Mouse (Mus musculus) stomach, postnatal 0 days (tissue): ENCODE data around the gene Lcn2. TPM values are rescaled to one million over a fixed set of nuclear protein-coding genes. Genes with fewer than 3 reads are reported as not detected.

ENCODE experiments used
- ATAC-seq: fragments of 200-750 bp; cut with Nextera tagmentation; 2 replicates; pipeline ENCODE4 v1.8.0; 2017; ENCODE audit not compliant: low FRiP score, low TSS enrichment
- DNase-seq: peaks from one replicate; pipeline ENCODE4 v3.0.0-alpha.2; 2016; ENCODE audit warnings: low spot score
- H3K27ac ChIP-seq: fragments of 300-500 bp; sonication (generic); replicated peaks from 2 replicates; pipeline ENCODE4 v1.5.1; 2014; ENCODE audit warnings: mild to moderate bottlenecking, control low read depth
- H3K27me3 ChIP-seq: fragments of 300-500 bp; sonication (generic); 2 replicates; pipeline ENCODE4 v1.6.1; 2014; ENCODE audit warnings: low read length; ENCODE audit not compliant: control insufficient read depth, insufficient read depth
- H3K36me3 ChIP-seq: fragments of 300-500 bp; sonication (generic); 2 replicates; pipeline ENCODE4 v1.6.1; 2014; ENCODE audit warnings: low read length, mixed read lengths; ENCODE audit not compliant: control insufficient read depth, insufficient read depth
- H3K4me1 ChIP-seq: fragments of 300-500 bp; sonication (generic); replicated peaks from 2 replicates; pipeline ENCODE4 v1.6.1; 2014; ENCODE audit warnings: antibody characterized with exemption; ENCODE audit not compliant: control insufficient read depth, insufficient read depth
- H3K4me2 ChIP-seq: fragments of 300-500 bp; sonication (generic); replicated peaks from 2 replicates; pipeline ENCODE4 v1.6.1; 2014; ENCODE audit warnings: low read depth, mild to moderate bottlenecking, control low read depth, moderate library complexity
- H3K4me3 ChIP-seq: fragments of 300-500 bp; sonication (generic); 2 replicates; pipeline ENCODE4 v1.5.1; 2014; ENCODE audit warnings: low read depth, low read length, control low read depth
- H3K9ac ChIP-seq: fragments of 300-500 bp; sonication (generic); 2 replicates; pipeline ENCODE4 v1.6.1; 2014; ENCODE audit warnings: mild to moderate bottlenecking, low read length, control low read depth, mixed read lengths
- H3K9me3 ChIP-seq: fragments of 300-500 bp; sonication (generic); 2 replicates; pipeline ENCODE4 v1.6.1; 2016; ENCODE audit warnings: low read length; ENCODE audit not compliant: control insufficient read depth
- CTCF ChIP-seq: IDR thresholded peaks from 2 replicates; pipeline ENCODE4 v1.5.1; 2016; ENCODE audit warnings: antibody characterized with exemption, low read depth, mild to moderate bottlenecking, moderate library complexity
- EP300 ChIP-seq: optimal IDR thresholded peaks from 2 replicates; pipeline ENCODE3; 2016; ENCODE audit warnings: antibody characterized with exemption
- WGBS: fragments of 180-500 bp; shearing (Covaris S2); extraction: QIAGEN DNeasy Blood & Tissue Kit; methylation state at CpG from one replicate; pipeline ENCODE4 v1.1.7; 2014; 5-methylcytosine and 5-hydroxymethylcytosine counted together
- polyA plus RNA-seq: library from polyadenylated mRNA; unstranded; fragments of >200 nt; fragmentation: Nextera tagmentation; extraction: Ambion mirVana; gene quantifications from 2 replicates; pipeline ENCODE4 v1.2.1, GENCODE M21; 2015

Gene Lcn2
- 1.8 TPM in 2 replicates for polyA plus RNA-seq

DNA sequence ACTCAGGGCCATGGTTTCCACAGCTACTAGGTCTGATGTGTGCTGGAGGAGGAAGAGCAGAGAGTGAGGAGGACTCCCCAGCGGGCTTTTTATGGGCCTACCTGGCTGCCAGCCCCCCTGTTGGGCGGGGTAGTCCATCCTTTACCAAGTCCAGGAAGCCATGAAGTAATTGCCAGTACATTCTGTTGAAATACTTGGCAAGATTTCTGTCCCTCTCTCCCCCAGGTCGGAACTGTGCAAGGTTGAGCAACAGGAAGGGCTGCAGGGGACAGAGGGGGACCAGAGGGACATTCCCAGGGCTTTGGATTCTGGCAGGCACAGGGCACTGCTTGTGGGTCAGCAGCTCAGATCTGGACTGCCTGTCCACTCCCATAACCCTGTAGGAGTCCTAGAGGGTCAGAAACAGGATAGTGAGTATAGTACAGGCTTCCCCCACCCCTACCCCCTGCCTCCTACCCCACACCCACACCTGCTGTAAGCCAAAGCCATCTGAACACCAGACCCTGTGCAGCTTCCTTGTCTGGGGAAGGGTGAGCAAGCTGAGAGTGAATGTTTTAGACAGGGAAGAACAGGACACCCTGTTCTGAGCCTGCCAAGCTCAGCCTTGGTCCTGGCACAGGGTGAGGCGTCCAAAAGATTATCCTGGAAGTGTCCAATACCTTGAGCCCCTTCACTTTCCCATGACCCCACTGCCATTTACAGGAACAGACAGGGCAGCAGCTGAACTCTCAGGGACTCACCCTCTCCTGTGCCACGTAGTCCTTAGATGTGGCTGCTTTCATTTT, at the start of gene Lcn2:
Lcn2 (minus strand) TSS at position 547 of the 785 bp plus-strand sequence.
- Histone ChIP-seq H3K27ac (no peak within 1 kb of the TSS), H3K27me3 (no peaks in the 10 kb centered on the region), H3K9me3 (no peaks in the 10 kb centered on the region), H3K4me1 (no peaks in the 10 kb centered on the region), H3K4me3 (no peak within 1 kb of the TSS), H3K36me3 (no peaks in the 10 kb centered on the region), H3K4me2 (no peak within 1 kb of the TSS), H3K9ac (0 out of 2 replicates have a peak within 1 kb of the TSS, but pooled peaks have one; percentile 18)
- no peak for TF ChIP-seq CTCF
- TF ChIP-seq EP300, result no peak
- no peak for DNase-seq
- WGBS, result 56% methylated on average over 5 of the region's 5 CpGs
- ATAC-seq, result no peak

DNA sequence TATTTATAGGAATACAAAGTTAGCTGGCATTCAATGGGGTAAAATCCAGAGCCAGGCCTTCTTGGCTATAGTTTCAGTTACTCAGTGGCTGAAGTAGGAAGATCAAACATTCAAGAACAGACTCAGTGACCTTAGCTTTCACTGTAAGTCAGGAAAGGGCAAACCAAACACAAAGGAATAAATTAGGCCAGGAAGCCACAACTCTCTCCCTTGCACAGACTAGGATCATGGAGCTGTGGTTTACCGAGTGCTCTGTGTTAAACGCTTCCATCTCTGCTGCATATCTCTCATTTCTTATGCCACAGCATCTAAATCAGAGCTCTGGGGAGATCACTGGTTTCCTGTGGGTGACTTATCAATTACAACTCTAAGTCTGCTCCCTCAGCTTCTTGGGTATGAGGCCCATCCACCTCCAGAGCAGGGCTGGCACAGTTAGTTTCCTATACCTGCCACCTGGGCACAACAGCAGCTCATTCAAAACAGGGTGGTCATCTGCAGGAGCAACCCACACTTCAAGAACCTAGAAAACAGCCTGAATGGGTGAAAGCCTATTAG, 49.6 kb upstream of the Lcn2 start:
- Histone ChIP-seq H3K27me3 (no peaks in the 10 kb centered on the region), H3K4me3 (no peak overlapping the region), H3K4me2 (no peak overlapping the region), H3K9me3 (no peaks in the 10 kb centered on the region), H3K9ac (peak overlapping the region; percentile 0), H3K4me1 (peaks cover 11% of the 10 kb centered on the region), H3K36me3 (no peaks in the 10 kb centered on the region), H3K27ac (peak overlapping the region; percentile 71)
- 67% methylated on average over 2 of the region's 2 CpGs for WGBS
- DNase-seq (no peak), ATAC-seq (no peak)
- TF ChIP-seq CTCF (no peak), EP300 (no peak)

DNA sequence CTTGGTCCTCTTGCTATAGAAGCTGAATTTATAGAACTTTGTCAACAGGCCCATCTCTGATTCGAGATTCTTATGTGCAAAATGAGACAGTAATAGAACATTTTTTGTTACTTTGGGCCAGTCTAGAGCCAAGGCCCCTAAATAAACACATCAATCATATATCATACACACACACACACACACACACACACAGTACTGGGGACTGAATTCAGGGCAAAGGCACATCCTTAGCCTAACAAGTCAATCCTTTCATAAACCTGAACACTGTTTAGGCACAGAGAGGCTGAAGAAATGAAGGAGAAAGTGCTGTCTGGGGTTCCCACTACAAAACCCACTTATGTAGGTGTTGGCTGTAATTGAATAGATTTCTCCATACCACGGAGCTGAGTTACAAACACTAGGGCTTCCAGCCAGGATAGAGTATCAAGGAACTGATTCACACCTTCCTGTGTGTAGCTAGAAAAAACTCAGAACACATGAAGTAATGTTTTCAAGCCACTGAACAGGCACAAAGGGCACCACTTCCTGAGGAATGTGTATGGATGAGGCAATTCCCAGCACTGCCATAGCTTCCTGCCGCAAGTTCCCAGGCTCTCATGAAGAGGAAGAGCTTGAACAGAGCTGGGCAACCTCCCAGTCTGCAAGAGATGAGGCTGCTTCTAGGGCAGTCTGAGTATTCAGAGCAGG, 48.8 kb upstream of the Lcn2 start:
- no peaks in the 10 kb centered on the region for H3K27me3 ChIP-seq
- H3K36me3 ChIP-seq, result no peaks in the 10 kb centered on the region
- DNase-seq (no peak), ATAC-seq (peak; percentile 78)
- H3K4me3 ChIP-seq, result no peak overlapping the region
- H3K27ac ChIP-seq, result peak overlapping the region; percentile 76
- WGBS, result 45% methylated on average over 3 of the region's 3 CpGs
- H3K9me3 ChIP-seq, result no peaks in the 10 kb centered on the region
- TF ChIP-seq EP300 (no peak), CTCF (no peak)
- peaks cover 11% of the 10 kb centered on the region for H3K4me1 ChIP-seq
- no peak overlapping the region for H3K4me2 ChIP-seq
- H3K9ac ChIP-seq, result no peak overlapping the region; the same call in 1 of the 2 replicates

DNA sequence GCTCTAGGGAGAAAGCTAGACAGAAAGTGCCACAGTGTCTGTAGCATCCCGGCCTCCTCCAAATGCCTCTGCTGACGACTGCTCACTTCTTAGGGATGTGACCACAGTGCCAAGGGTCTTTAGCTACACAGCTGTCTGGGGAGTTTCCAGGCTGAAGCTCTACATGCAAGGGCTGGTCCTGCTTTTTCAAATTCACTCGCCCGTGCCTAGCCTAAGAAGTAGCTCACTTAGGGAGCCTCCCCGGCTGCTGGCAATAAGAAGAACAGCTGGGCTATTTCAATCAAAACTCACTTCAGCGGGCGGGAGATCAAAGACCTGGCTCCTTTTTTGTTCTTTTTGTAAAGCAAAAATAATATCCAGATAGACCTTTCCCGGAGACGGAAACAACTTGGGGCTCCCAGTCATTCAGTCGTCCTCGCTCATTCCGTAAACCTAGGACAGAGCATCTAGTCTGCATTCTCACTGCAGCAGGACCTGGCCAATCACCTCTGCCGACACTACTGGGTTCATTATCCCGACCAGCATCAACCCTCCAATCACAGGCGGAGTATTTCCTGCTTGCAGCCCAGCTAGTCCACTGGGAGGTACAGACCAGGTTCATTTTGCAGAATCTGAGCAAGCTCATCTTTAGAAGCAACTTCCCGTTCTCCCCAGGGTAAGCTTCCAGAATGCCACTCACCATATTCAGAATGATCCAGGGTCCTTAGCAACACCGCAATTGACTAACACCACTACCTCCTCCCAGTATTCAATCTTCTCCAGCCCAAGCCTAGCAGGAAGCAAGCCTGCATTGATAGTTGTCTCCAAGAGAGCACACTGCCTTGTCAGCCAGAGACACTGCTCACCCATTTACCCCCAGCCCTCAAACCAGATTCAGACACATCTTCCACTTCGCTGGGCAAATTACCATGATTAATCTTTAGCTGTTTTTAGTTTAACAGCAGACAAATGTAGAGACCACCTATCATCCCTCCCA, 42.9 kb upstream of the Lcn2 start:
- Histone ChIP-seq H3K4me3 (peak overlapping the region; percentile 32), H3K4me1 (peaks cover 4% of the 10 kb centered on the region), H3K27ac (peak overlapping the region; percentile 78), H3K27me3 (no peaks in the 10 kb centered on the region), H3K4me2 (peak overlapping the region; percentile 58), H3K9ac (peak overlapping the region; percentile 51), H3K9me3 (no peaks in the 10 kb centered on the region), H3K36me3 (no peaks in the 10 kb centered on the region)
- DNase-seq (peak; percentile 80), ATAC-seq (peak; percentile 63)
- TF ChIP-seq CTCF, result no peak
- no peak for TF ChIP-seq EP300
- WGBS, result 10% methylated on average over 18 of the region's 18 CpGs

DNA sequence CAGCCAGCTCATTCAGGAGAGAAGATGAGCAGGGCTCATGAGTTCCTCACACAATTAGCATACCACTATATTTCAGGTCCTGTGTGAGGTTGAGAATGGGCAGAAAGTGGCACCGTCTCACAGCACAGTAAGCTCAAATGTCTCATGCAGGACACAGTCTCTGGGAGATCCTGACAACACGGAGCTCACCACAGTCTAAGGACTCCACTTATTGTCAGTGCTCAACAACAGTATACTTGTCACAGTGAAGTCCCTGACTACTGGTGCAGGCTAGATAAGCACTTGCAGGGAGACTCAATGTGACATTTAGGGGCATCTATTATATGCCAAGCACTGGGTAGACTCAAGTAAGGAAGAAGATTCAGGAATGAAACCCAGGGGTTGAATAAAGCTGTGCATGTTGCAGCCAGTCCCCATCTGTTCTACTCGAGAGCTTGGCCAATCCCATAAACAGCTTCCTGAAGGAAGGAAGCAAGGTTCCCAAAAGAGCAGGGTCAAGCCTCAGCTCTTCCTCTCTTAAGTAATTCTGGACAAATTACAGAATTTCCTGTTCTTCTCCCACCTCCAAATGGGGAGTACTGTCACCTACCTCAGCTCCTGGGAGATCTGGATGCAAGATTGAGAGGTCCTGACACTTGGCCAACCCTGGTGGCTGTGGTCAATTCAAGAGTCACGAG, 41.3 kb upstream of the Lcn2 start:
- peak overlapping the region; percentile 82 for H3K27ac ChIP-seq
- TF ChIP-seq EP300 (no peak), CTCF (no peak)

More for the DNA sequence above, 41.3 kb upstream of the Lcn2 start:
- WGBS, result 55% methylated on average over 4 of the region's 4 CpGs
- Histone ChIP-seq H3K4me3 (no peak overlapping the region), H3K4me1 (peaks cover 4% of the 10 kb centered on the region), H3K9ac (no peak overlapping the region), H3K27me3 (no peaks in the 10 kb centered on the region), H3K4me2 (peak overlapping the region; percentile 34), H3K36me3 (no peaks in the 10 kb centered on the region), H3K9me3 (no peaks in the 10 kb centered on the region)
- no peak for DNase-seq
- ATAC-seq, result no peak
